Mouse (Mus musculus) lung, postnatal 36 days (tissue): ENCODE data around the gene Lyrm4.
A peak's percentile ranks its signal among the peaks of the same experiment; 100 is the strongest.
"Not testable (repeated sequence)": the region's sequence is repeated elsewhere in the genome, so short reads cannot be mapped to it uniquely, and the experiment has no call there.

Experiments
- DNase-seq: peaks from one replicate; pipeline ENCODE4 v3.0.0; 2022; ENCODE audit warnings: mixed read lengths

Gene Lyrm4

GRCm38 (mm10) chr13:35994067-35994466 lies 123.3 kb downstream of the Lyrm4 start:
- DNase-seq, result peak; percentile 92

- not testable (repeated sequence) for DNase-seq
Observed at GRCm38 (mm10) chr13:35991185-35991584, 126.1 kb downstream of the Lyrm4 start.

GRCm38 (mm10) chr13:35989329-35989728 lies 128.0 kb downstream of the Lyrm4 start:
- no peak for DNase-seq

GRCm38 (mm10) chr13:35982985-35983384 lies 134.3 kb downstream of the Lyrm4 start:
- DNase-seq, result no peak

- no peak for DNase-seq
Observed at GRCm38 (mm10) chr13:35980471-35980870, 136.9 kb downstream of the Lyrm4 start.

GRCm38 (mm10) chr13:35976912-35977311 lies 140.4 kb downstream of the Lyrm4 start:
- DNase-seq, result no peak

GRCm38 (mm10) chr13:35969829-35970228 lies 147.5 kb downstream of the Lyrm4 start:
- no peak for DNase-seq

- no peak for DNase-seq
Observed at GRCm38 (mm10) chr13:35969431-35969721, 147.9 kb downstream of the Lyrm4 start.

GRCm38 (mm10) chr13:35968719-35969430 lies 148.5 kb downstream of the Lyrm4 start:
- no peak for DNase-seq

- no peak for DNase-seq
Observed at GRCm38 (mm10) chr13:35968131-35968718, 149.1 kb downstream of the Lyrm4 start.

GRCm38 (mm10) chr13:35967690-35968089 lies 149.6 kb downstream of the Lyrm4 start:
- DNase-seq, result no peak

- no peak for DNase-seq
Observed at GRCm38 (mm10) chr13:35963583-35963982, 153.7 kb downstream of the Lyrm4 start.

GRCm38 (mm10) chr13:35959391-35960067 lies 157.8 kb downstream of the Lyrm4 start:
- DNase-seq, result no peak

GRCm38 (mm10) chr13:35958539-35958938 lies 158.8 kb downstream of the Lyrm4 start, which contains the start of gene Ppp1r3g:
TSS of gene Ppp1r3g (plus strand) at chr13:35958839.
- DNase-seq, result no peak

- peak; percentile 40 for DNase-seq
Observed at GRCm38 (mm10) chr13:35949814-35950455, 167.4 kb downstream of the Lyrm4 start.

GRCm38 (mm10) chr13:35947354-35948000 lies 169.8 kb downstream of the Lyrm4 start:
- peak; percentile 80 for DNase-seq

- DNase-seq, result no peak
Observed at GRCm38 (mm10) chr13:35946659-35947353, 170.5 kb downstream of the Lyrm4 start.

- DNase-seq, result no peak
Observed at GRCm38 (mm10) chr13:35940934-35941333, 176.4 kb downstream of the Lyrm4 start.

GRCm38 (mm10) chr13:35939871-35940665 lies 177.3 kb downstream of the Lyrm4 start:
- DNase-seq, result no peak

- no peak for DNase-seq
Observed at GRCm38 (mm10) chr13:35937991-35938390, 179.3 kb downstream of the Lyrm4 start.
